Mouse (Mus musculus) small intestine, adult 2 months (tissue): ENCODE results near the gene Ccdc63. TPM values are rescaled to one million over a fixed set of nuclear protein-coding genes. Genes with fewer than 3 reads are reported as not detected.
"Not testable (repeated sequence)": the region's sequence is repeated elsewhere in the genome, so short reads cannot be mapped to it uniquely, and the experiment has no call there.

Experiments
- H3K27ac ChIP-seq: fragments of 200-500 bp; 2 replicates; pipeline ENCODE4 v1.5.1; 2012; ENCODE audit warnings: low read depth, low read length, control low read depth, inconsistent platforms; ENCODE audit not compliant: insufficient read depth
- H3K27me3 ChIP-seq: fragments of 200-500 bp; 2 replicates; pipeline ENCODE4 v1.6.1; 2012; ENCODE audit warnings: mild to moderate bottlenecking, moderate library complexity, low read length, inconsistent platforms; ENCODE audit not compliant: control insufficient read depth, insufficient read depth
- H3K36me3 ChIP-seq: fragments of 200-500 bp; 2 replicates; pipeline ENCODE4 v1.6.1; 2012; ENCODE audit warnings: mild to moderate bottlenecking, low read length, control low read depth, inconsistent platforms; ENCODE audit not compliant: control insufficient read depth, insufficient read depth
- H3K4me1 ChIP-seq: fragments of 200-500 bp; 2 replicates; pipeline ENCODE4 v1.6.1; 2012; ENCODE audit warnings: low read length, inconsistent platforms, mixed read lengths; ENCODE audit not compliant: control insufficient read depth, insufficient read depth, insufficient read length
- H3K4me3 ChIP-seq: fragments of 200-500 bp; 2 replicates; pipeline ENCODE4 v1.5.1; 2012; ENCODE audit warnings: low read depth, mild to moderate bottlenecking, control low read depth, inconsistent platforms, low read length, moderate library complexity
- CTCF ChIP-seq: fragments of 200-500 bp; IDR thresholded peaks from 2 replicates; pipeline ENCODE4 v1.5.1; 2012; ENCODE audit warnings: low read depth, mild to moderate bottlenecking, control low read depth, inconsistent platforms, low read length, moderate library complexity, mixed read lengths; ENCODE audit not compliant: insufficient replicate concordance, insufficient read length; ENCODE audit errors: extremely low read depth
- POLR2A ChIP-seq: fragments of 200-500 bp; IDR thresholded peaks from 2 replicates; pipeline ENCODE4 v1.6.1; 2012; ENCODE audit warnings: low read depth, mild to moderate bottlenecking, control low read depth, inconsistent platforms, low read length, moderate library complexity
- WGBS: fragments of 180-500 bp; shearing (Covaris S2); methylation state at CpG from one replicate; pipeline ENCODE4 v1.1.7; 2018; 5-methylcytosine and 5-hydroxymethylcytosine counted together
- polyA plus RNA-seq: library from polyadenylated mRNA; depleted of rRNA; stranded (reverse); fragments of >200 nt; gene quantifications from 2 replicates; pipeline ENCODE4 v1.2.3, GENCODE M21; 2012; rRNA removed

Ccdc63 gene
- 0.10 TPM in 1 of 2 replicates, not detected in the other for polyA plus RNA-seq

DNA sequence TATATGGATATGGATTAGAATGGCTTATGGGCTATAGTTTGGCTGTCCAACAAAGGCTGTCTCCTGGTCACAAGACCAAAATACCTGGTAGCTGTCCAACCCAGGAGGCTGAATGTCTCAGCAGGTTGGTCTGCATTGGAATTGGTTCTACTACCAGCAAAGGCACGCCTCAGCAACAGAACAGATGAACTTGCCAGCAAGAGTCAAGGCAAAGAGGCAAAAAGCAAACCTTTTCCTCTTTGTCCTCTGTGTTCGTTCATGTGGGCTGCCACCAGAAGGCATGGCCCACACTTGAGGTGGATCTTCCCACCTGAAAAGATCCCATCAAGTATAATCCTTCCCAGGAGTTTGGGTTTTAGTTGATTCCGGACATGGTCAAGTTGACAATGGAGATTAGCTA lies at the start of gene Ccdc63:
TSS of gene Ccdc63 (minus strand) at position 101 of the 400 bp plus-strand sequence.
- no peaks in the 10 kb centered on the region for H3K27me3 ChIP-seq
- H3K4me1 ChIP-seq = peaks cover 16% of the 10 kb centered on the region; the same call in 1 of the 2 replicates
- no peak within 1 kb of the TSS for H3K27ac ChIP-seq
- TF ChIP-seq CTCF (no peak), POLR2A (no peak)
- H3K36me3 ChIP-seq = no peaks in the 10 kb centered on the region
- H3K4me3 ChIP-seq = no peak within 1 kb of the TSS
- WGBS = 89% methylated on average over 3 of the region's 3 CpGs

DNA sequence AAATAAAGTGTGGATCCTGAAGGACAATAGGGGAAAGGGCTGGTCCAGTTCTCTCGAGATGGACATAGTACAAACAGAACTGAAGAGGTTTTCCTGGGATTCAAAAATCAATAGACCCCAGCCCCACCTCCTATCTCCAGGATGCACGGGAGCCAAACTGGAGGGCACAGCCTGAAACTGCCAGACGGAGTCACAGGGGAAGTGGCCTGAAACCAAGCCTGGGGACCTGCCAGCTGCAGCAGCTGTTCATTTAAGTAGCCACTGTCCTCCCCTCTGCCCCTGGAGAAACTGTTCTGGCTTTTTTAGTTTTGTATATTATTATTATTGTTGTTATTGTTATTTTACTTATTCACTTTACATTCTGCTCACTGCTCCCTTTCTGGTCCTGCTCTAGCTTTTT lies 48.5 kb upstream of the Ccdc63 start:
- H3K4me1 ChIP-seq = peaks cover 11% of the 10 kb centered on the region; the same call in 1 of the 2 replicates
- no peak for TF ChIP-seq CTCF
- no peak for TF ChIP-seq POLR2A

DNA sequence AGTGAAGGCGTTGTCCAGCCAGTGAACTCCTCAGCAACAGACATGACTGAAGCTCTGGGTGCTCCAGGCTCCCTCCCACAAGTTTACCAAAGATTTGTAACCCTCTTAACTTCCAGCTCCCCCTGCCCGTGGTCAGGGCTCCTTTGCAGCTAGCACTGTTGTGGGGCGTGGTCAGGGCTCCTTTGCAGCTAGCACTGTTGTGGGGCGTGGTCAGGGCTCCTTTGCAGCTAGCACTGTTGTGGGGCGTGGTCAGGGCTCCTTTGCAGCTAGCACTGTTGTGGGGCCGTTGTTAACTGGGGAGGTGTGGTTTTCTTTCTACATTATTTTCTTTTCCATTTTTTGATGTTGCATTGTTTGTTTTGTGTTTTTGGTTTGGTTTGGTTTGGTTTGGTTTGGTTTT lies 44.2 kb upstream of the Ccdc63 start:
- H3K27ac ChIP-seq, H3K36me3 ChIP-seq: not testable (repeated sequence)
- 87% methylated on average over 6 of the region's 6 CpGs for WGBS

More for the DNA sequence above, 48.5 kb upstream of the Ccdc63 start:
- no peaks in the 10 kb centered on the region for H3K27me3 ChIP-seq
- no peak overlapping the region for H3K27ac ChIP-seq
- 25% methylated on average over 3 of the region's 3 CpGs for WGBS
- H3K36me3 ChIP-seq = no peaks in the 10 kb centered on the region
- no peak overlapping the region for H3K4me3 ChIP-seq

DNA sequence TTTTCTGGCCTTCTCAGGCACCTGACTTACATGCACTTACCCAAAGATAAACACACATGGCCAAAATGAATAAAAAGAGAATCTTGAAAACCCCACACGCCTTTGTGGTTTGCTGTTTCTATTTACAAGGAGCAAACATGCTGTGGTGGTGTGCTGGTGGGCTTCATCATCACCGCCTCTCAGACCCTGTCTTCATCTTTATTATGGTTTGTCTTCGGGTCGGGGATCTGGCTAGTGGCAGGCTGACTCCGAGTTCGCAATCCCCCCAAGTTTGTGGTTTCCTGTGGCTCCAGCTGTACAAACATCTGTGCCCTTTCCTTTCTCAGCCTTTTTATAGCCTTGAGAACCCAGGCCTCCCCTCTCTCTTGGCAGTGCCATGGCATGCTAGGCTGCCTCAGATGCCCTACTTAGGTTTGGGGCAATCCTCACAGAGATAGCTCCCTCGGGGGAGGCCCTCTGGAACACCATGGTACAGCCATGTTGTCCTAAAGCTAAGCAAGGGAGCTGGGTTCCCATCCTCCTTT lies 43.7 kb upstream of the Ccdc63 start:
- no peaks in the 10 kb centered on the region for H3K36me3 ChIP-seq
- no peaks in the 10 kb centered on the region for H3K27me3 ChIP-seq
- H3K4me1 ChIP-seq = peaks cover 4% of the 10 kb centered on the region; the same call in 1 of the 2 replicates
- WGBS = 77% methylated on average over 7 of the region's 7 CpGs
- H3K27ac ChIP-seq = no peak overlapping the region
- TF ChIP-seq POLR2A (no peak), CTCF (no peak)
- H3K4me3 ChIP-seq = no peak overlapping the region

More for the DNA sequence above, 44.2 kb upstream of the Ccdc63 start:
- not testable (repeated sequence) for H3K27me3 ChIP-seq, H3K4me1 ChIP-seq, H3K4me3 ChIP-seq

DNA sequence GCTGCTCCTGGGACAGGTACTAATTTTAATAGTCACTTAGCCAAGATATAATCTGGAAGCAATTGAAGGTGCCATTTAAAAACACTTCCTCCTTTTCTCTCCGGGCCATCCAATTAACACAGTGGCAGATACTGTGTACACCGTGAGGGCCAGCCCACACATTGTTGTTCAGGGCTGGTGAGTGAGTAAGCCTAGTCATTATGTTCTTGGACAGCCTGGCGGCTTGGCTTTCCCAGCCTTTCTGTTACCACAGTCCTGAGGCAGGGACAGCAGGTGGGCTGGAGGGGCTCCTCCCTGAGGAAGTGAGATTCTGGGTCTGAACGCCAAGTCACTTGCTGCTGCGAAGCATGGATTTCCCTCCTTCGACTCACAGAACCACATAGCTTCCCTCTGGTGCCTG lies 39.0 kb upstream of the Ccdc63 start:
- Histone ChIP-seq H3K4me3 (no peak overlapping the region), H3K36me3 (peaks cover 16% of the 10 kb centered on the region), H3K4me1 (peaks cover 3% of the 10 kb centered on the region; the same call in 1 of the 2 replicates), H3K27me3 (no peaks in the 10 kb centered on the region), H3K27ac (no peak overlapping the region)
- 33% methylated on average over 6 of the region's 6 CpGs for WGBS
- no peak for TF ChIP-seq CTCF
- no peak for TF ChIP-seq POLR2A

DNA sequence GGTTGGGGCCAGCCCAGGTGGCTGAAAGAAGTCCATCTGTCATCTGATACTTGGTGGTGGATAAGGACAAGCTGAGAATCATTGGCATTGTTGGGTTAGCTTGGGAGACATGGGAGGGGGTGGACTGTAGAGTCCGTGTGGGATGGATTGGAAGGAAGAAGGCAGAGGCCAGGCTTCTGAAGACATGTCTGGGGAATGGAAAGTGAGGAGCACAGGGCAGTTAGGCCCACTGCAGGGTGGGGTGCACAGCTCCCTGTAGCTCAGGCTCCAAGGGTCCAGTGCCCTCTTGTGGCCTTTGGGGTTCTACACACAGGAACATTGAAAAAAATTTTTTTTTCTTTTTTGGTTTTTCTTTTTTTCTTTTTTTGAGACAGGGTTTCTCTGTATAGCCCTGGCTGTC lies 35.8 kb upstream of the Ccdc63 start:
- H3K36me3 ChIP-seq = peaks cover 38% of the 10 kb centered on the region
- 52% methylated on average over 1 of the region's 1 CpGs for WGBS
- no peak overlapping the region for H3K27ac ChIP-seq
- TF ChIP-seq CTCF = peak; percentile 69; the same call in 1 of the 2 replicates
- TF ChIP-seq POLR2A = no peak
- no peaks in the 10 kb centered on the region for H3K27me3 ChIP-seq
- peaks cover 2% of the 10 kb centered on the region; the same call in 1 of the 2 replicates for H3K4me1 ChIP-seq
- H3K4me3 ChIP-seq = no peak overlapping the region

DNA sequence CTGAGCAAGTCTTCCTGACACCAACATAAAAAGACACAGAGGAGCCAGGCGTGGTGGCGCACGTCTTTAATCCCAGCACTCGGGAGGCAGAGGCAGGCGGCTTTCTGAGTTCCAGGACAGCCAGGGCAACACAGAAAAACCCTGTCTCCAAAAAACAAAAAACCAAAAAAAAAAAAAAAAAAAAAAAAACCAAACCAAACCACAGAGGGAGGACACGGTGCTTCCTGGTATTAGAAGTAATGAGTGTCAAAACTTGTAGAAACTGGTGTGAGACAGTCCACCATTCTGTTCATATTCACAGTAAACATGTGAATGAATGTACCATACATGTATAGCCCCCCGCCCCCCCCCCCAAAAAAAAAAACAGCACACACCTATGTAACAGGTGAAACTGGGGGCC lies 35.3 kb upstream of the Ccdc63 start:
- no peak for TF ChIP-seq POLR2A
- TF ChIP-seq CTCF = no peak
- peaks cover 42% of the 10 kb centered on the region for H3K36me3 ChIP-seq
- no peak overlapping the region for H3K27ac ChIP-seq
- WGBS = 81% methylated on average over 7 of the region's 7 CpGs
- H3K4me3 ChIP-seq = no peak overlapping the region
- no peaks in the 10 kb centered on the region for H3K27me3 ChIP-seq
- peaks cover 2% of the 10 kb centered on the region; the same call in 1 of the 2 replicates for H3K4me1 ChIP-seq
